Mouse (Mus musculus) frontal cortex, adult 2 months (tissue): Measurements from ENCODE around the gene 9930022D16Rik. TPM values are rescaled to one million over a fixed set of nuclear protein-coding genes. Genes with fewer than 3 reads are reported as not detected.

Experiments used
- DNase-seq, 2 experiments: peaks; one replicate each; pipeline ENCODE4 v3.0.0; 2022; ENCODE audit warnings: low spot score in 1 of 2; ENCODE audit errors: extremely low spot score in 1 of 2
- polyA plus RNA-seq: library from polyadenylated mRNA; depleted of rRNA; stranded (reverse); fragments of >200 nt; gene quantifications from 2 replicates; pipeline ENCODE4 v1.2.3, GENCODE M21; 2012; rRNA removed

The 9930022D16Rik gene
- polyA plus RNA-seq, 1 experiment = 0.06 TPM

DNA sequence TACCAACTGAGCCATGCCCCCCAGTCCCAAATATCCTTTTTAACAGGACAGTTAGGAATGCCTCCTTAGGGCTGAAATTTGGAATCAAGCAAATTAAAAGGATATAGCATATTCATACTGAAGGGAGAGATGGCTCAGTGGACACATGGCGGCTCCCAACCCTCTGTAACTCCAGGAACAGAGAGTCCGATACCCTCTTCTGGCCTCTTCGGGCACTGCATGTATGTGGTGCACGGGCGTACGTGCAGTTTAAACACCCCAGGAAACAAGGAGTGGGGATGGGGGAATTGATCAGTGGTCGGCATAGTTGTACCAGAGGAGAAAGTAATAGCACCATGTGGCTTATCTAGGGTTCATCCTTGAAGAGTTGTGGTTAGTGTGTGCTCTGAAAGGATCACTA lies 30.9 kb downstream of the 9930022D16Rik start:
- DNase-seq = no peak

DNA sequence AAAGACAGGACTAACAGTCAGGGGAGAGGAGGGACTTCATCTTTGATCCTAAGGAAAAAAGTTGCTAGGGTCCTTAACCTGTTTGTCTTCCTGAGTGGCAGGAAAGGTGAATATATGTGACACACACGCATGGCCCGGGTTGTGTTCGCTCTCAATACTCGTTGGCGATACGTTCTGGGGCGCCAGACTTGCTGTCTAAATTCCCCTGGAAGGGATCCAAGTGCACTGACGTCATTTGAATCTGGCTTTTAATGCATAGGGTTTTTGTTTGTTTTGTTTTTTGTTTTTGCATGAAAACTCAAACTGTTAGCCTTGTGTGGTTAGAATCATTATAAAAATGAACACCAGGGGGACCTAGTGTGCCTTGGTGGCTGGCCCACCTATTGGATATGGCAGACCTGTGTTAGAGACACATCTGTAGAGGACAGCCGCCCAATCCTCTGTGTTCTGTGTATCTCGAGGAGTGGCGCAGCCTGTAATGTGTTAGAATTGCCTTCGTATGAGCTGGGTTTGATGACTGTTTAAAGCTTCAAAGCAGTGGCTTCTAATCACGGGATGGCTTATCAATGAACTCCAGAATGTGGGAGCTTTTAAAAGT lies 31.8 kb downstream of the 9930022D16Rik start:
- peak in 1 of 2 experiments; percentile 86 for DNase-seq

DNA sequence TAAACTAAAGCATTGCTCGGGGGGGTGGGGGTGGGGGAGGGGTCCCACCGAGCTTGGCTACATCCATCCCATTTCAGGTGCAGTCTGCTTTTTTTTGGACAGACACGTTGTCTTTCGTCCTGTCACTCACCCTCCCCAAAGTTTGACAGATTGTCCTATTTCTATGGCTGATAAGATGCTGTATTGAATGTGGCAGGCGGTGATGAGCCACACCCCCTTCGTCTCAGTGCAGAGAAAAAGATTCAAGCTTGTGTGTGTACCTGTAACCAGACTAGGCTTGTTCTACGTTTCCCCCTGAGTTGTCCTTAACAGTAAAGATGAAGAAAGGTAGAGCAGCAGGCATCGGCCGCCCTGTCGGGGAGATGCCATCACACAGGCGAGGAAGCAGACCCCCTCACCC lies 37.5 kb downstream of the 9930022D16Rik start:
- DNase-seq = no peak

DNA sequence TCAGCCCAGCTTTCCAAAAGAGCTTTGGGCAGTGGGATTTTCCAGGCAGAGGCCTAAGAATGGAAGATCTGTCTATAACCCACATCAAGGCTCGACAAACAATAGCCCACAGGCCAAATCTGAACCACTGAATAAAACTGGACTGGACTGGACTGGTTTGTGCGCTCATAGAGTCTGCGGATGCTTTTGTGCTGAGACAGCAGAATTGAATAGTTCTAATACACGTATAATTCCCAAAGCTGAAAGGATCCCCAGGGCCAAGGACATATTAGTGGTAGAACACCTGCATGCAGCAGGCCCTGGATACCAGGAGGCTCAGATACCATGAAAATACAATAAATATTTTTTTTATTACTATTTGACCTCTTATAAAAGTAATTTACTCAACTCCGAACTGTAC lies 42.5 kb downstream of the 9930022D16Rik start:
- no peak for DNase-seq

DNA sequence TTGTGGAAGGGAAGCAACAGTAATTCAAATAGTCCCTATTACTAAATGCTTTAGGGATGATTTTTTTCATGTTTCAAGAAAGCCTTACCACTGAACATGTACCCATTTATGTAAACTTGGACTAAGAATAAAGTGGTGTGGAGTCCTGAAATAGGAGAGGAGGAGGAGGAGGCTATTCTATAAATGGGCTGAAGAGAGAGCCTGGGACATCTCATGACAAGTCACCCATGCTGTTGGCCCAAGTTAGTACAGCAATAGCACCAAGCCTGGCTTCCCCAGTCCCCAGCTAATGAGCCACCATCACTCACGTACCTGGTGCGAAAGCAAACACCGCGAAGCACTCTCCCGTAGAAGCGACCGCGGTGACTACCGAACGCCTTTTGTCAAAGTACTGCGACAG lies 44.4 kb downstream of the 9930022D16Rik start:
- no peak for DNase-seq

DNA sequence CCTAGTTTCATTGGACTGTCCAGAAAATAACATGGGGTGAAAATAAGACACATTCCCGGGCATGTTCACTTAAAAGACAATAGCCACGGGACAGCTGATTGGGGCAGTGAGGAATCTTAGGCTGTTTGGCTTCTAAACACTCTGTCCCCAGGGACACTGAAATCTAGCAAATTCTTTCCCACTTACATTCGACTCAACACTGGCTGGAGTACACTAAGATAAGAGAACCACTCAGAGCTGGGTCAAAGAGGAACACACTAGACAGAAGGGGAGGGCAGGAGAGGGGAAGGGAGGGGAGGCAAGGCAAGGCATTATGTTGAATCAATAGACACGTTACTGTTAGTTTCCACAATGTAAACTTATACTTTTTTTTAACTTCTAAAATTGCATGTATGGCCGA lies 46.9 kb downstream of the 9930022D16Rik start:
- no peak for DNase-seq

DNA sequence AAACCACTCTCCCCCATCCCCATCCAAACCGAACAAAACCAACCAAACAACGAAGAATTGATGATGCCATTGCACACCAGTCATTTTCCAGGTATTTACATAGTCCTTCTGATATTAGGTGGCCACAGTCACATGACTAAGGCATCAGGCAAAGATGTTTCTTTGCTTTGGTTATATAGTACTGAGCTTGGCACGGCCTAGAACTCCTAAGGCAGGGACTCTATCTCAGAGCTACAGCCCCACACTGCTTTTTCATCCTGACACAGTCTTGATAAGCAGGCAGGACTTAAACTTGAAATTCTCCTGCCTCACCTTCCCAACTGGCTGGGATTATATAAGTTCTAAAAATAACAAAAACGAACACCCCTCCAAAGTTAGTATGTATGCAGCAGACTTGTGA lies 51.4 kb downstream of the 9930022D16Rik start:
- no peak for DNase-seq

DNA sequence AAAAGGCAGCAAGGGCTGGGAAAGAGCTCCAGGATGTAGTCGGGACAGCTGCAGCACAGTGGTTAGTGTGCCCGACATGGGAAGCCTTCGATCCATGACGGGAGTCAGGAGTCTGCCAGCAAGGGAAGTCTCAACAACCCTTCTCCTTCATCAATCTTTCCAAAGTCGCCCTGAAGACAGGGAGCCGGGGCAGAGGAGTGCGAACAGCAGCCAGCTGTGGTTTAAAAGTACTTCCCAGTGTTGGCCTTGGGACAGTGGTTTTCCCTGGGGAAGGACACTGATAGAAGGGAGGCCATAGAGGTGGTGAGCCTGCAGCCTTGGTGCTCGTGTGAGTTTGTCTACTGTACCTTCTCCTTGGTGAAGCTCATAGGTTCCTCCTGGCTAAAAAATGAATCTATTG lies 53.3 kb downstream of the 9930022D16Rik start:
- DNase-seq = no peak

DNA sequence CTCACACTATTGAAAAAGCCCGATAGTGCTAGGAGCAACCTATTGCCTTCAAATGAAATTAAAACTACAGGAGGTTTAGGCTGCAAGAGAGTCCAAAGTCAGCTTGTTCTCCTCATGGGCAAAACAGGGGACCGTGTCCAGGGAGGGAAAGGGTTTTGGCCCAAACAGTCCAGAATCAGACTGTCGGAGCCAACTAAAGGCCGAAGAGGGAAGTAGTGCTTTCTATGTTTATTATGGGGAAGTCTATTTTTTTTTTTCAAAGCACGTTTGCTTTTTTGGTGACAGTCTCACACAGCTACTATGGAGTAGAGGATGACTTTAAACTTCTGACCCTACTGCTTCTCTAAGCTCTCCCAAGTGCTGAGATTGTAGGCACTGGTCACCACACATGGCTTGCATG lies 54.4 kb downstream of the 9930022D16Rik start:
- DNase-seq = no peak

Other genes starting within 250 kb of the 9930022D16Rik start
- gene Rgs9, start 115.8 kb upstream of the 9930022D16Rik start, polyA plus RNA-seq = 19.7 and 24.3 TPM in 2 replicates
- 31.8 and 33.0 TPM in 2 replicates for gene Gna13, start 51.1 kb upstream of the 9930022D16Rik start, polyA plus RNA-seq
- 62.0 and 65.4 TPM in 2 replicates for gene Amz2, start 12.0 kb downstream of the 9930022D16Rik start, polyA plus RNA-seq
- 13.5 and 17.2 TPM in 2 replicates for gene Arsg, start 59.5 kb downstream of the 9930022D16Rik start, polyA plus RNA-seq
- 7.4 and 9.0 TPM in 2 replicates for gene Slc16a6, start 59.7 kb downstream of the 9930022D16Rik start, polyA plus RNA-seq
- 18.6 and 18.8 TPM in 2 replicates for gene Wipi1, start 198.1 kb downstream of the 9930022D16Rik start, polyA plus RNA-seq
- gene Prkar1a, start 235.5 kb downstream of the 9930022D16Rik start, polyA plus RNA-seq = 434 and 454 TPM in 2 replicates